Mouse (Mus musculus) layer of hippocampus, postnatal 36 days (tissue): ENCODE results near the gene Rtkn. TPM values are rescaled to one million over a fixed set of nuclear protein-coding genes. Genes with fewer than 3 reads are reported as not detected.

ENCODE experiments used
- DNase-seq, 2 experiments: peaks; one replicate each; pipeline ENCODE4 v3.0.0; 2022
- microRNA-seq, 2 experiments: library from miRNA; unstranded; fragments of <30 nt; microRNA quantifications; one replicate each; pipeline ENCODE4 v1.2.0; 2021
- total RNA-seq, 2 experiments: library from RNA; stranded (reverse); gene quantifications; 2 replicates each; pipeline ENCODE4 v1.2.3; 2021

Rtkn gene
- total RNA-seq, 2 experiments from 2014 or later, result 75.9 to 90.3 TPM

DNA sequence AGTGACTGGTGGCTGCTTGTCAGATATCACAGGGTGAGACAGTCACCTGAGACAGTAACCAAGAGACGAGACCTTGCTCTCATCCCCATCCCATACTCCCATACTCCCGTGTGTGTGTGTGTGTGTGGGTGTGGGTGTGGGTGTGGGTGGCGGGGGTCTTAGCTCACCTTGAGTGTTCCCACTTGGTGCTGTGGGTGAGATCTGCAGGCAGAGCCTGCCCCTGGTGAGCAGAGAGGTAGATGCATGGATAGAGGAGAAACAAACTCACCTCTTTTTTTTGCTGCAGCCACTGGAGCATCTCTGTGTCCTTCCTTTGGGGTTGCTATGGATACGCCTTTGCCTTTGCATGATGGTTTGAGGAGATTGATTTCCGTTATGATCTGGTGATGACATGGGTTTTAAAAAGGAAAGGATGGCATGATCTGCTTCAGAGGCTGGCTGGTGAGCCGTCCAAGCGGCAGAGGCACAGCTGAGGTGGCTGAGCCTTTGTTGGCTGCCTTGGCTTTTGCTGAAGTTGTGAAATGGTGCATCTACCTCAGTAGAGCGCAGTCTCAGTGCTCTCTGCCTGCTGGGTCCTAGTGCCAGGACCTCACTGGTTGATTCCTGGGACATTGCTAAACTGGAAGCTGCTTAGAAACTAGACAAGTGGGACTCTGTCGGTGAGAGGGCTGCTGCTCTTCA lies 37.1 kb downstream of the Rtkn start:
- DNase-seq, result peak; percentile 70 to 76

DNA sequence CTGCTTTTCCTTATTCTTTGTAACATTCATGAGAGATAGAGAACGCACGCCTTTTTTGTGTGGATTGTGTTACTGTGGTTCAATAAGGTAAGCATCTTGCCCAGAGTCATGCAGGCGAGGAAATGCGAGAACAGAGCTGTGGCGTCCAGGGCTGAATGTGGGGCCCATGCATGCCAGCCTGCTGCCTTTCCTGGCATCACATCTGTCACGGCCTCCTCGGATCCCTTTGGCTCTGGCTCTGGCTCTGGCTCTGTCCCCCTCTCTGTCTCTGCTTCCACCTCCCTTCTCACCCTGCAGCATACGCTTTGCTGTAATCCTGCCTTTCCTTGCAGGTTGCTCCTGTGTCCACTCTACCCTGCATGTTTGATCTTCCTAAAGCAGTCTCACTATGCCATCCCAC lies 40.7 kb downstream of the Rtkn start:
- no peak for DNase-seq

GRCm38 (mm10) chr6:83179390-83180117 lies 44.3 kb downstream of the Rtkn start:
- peak; percentile 73 to 74 for DNase-seq

DNA sequence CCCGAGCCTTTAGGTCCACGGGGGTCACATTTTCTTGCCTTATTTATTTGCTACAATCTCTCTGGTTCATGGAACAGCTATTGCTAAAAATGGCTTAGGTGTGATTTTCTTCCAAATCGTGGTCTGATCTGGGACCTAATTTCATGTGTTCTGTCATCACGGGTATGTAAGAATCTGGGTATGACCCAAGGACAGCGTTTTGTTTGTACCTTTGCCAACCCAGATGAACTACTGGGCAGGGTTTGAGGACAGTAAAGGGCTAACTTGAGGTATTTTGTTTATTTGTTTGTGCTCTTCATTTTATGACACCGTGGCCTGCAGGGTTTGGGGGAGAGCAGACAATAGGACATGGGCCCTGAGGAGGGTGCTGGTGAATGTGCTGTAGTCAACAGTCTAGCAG lies 45.3 kb downstream of the Rtkn start:
- DNase-seq, result no peak

DNA sequence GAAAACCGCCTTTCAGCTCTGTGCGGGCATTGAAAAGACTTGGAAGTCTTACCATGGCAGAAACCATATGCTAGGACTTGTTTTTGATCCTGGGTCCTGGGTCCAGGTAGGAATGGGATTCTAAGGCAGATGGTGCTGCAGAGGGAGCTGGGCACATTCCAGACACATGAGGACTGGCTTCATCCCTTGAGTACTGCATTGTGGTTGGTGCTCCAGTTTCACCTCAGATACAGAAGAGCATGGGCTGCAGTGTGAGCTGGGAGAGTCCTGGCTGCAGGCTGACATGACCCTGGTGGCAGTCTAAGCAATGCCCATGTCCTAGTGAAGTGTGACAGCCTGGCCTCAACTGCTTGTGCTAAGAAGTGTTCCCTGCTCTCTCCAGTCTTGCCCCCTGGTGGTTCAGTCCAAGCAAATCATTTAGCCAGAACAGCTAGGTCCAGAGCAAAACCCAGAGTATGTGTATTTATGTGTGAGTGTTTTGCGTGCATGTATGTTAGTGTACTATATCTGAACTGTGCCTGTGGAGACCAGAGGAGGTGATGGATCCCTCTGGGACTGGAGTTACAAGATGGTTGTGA lies 49.7 kb downstream of the Rtkn start:
- no peak for DNase-seq

GRCm38 (mm10) chr6:83185895-83186861 lies 50.9 kb downstream of the Rtkn start:
- DNase-seq, result peak; percentile 87 to 90

- no peak for DNase-seq
Observed at GRCm38 (mm10) chr6:83186946-83187345, 51.7 kb downstream of the Rtkn start.

DNA sequence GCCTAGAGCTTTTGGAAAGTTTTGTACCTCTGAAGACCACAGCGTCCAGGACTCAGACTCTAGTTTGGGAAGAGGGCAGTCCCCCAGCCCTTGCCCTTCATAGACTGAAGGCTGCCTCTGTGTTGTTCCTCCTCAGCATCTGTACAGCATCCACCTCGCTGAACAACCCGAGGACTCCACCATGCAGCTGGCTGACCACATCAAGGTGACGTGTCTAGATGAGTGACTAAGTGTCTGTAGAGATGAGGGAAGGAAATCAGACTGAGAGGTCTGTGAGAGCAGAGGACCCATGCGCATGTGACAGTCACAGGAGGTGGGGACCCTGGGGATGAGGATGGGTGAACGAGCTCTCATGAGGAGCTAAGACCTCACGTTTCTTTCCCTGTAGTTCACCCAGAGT lies 58.3 kb downstream of the Rtkn start:
- no peak for DNase-seq

GRCm38 (mm10) chr6:83197345-83198004 lies 62.2 kb downstream of the Rtkn start:
- peak; percentile 64 to 69 for DNase-seq

Small RNA genes lying within 50 kb of the gene (microRNA-seq; reads per million reads assigned to microRNA genes)
- gene Mir3470a, result 0 reads per million in 2 experiments

Other genes with a start within 250 kb of the Rtkn start
- 10 to 100 TPM; 41.0 to 41.2 TPM for gene Sema4f, start 195.7 kb upstream of the Rtkn start, total RNA-seq
- gene M1ap, start 188.6 kb upstream of the Rtkn start, total RNA-seq, result not detected
- 1 to 10 TPM; 2.5 to 2.6 TPM for gene Dok1, start 102.0 kb upstream of the Rtkn start, total RNA-seq
- 1 to 10 TPM; 4.1 to 5.4 TPM for gene Loxl3, start 101.3 kb upstream of the Rtkn start, total RNA-seq
- 100 to 1,000 TPM; 121 to 142 TPM for gene Aup1, start 80.9 kb upstream of the Rtkn start, total RNA-seq
- 10 to 100 TPM; 47.1 to 49.0 TPM for gene Htra2, start 80.2 kb upstream of the Rtkn start, total RNA-seq
- gene Dqx1, start 77.6 kb upstream of the Rtkn start, total RNA-seq, result under 1 TPM; 0.40 to 0.94 TPM
- not detected for gene Tlx2, start 65.2 kb upstream of the Rtkn start, total RNA-seq
- gene Pcgf1, start 57.6 kb upstream of the Rtkn start, total RNA-seq, result 10 to 100 TPM; 33.9 to 34.9 TPM
- gene Lbx2, start 49.1 kb upstream of the Rtkn start, total RNA-seq, result under 1 TPM in 1 of 2 experiments, not detected in 1; 0.48 TPM
- gene Ccdc142, start 33.9 kb upstream of the Rtkn start, total RNA-seq, result 1 to 10 TPM; 8.0 to 8.2 TPM
- gene Gm42688, start 33.8 kb upstream of the Rtkn start, total RNA-seq, result 1 to 10 TPM; 5.8 to 7.0 TPM
- 10 to 100 TPM; 64.4 to 69.9 TPM for gene Mrpl53, start 26.4 kb upstream of the Rtkn start, total RNA-seq
- 10 to 100 TPM; 28.0 to 28.9 TPM for gene Mogs, start 20.0 kb upstream of the Rtkn start, total RNA-seq
- gene Wbp1, start 13.9 kb upstream of the Rtkn start, total RNA-seq, result 10 to 100 TPM; 58.2 to 61.4 TPM
- 10 to 100 TPM; 21.2 to 23.5 TPM for gene Ino80b, start 10.0 kb upstream of the Rtkn start, total RNA-seq
- 10 to 100 TPM; 24.2 to 25.3 TPM for gene Wdr54, start 20.9 kb downstream of the Rtkn start, total RNA-seq
- 10 to 100 TPM; 23.4 to 24.0 TPM for gene 1700003E16Rik, start 20.9 kb downstream of the Rtkn start, total RNA-seq
- gene Dctn1, start 30.5 kb downstream of the Rtkn start, total RNA-seq, result 100 to 1,000 TPM; 384 to 404 TPM
- gene Slc4a5, start 84.4 kb downstream of the Rtkn start, total RNA-seq, result 1 to 10 TPM in 1 of 2 experiments, under 1 TPM in 1; 0.57 to 2.8 TPM
- gene Mthfd2, start 190.4 kb downstream of the Rtkn start, total RNA-seq, result 1 to 10 TPM; 6.1 to 6.7 TPM
- gene Mob1a, start 190.6 kb downstream of the Rtkn start, total RNA-seq, result 10 to 100 TPM; 21.6 to 21.7 TPM
- 10 to 100 TPM; 51.1 to 55.5 TPM for gene Bola3, start 213.7 kb downstream of the Rtkn start, total RNA-seq